ENCODE assay signal across 12 mouse cellular contexts in genomic region chr3:38913488-38914105, GRCm38 (mm10). TPM values are rescaled to one million over a fixed set of nuclear protein-coding genes. Genes with fewer than 3 reads are reported as not detected.
A peak's percentile ranks its signal among the peaks of the same experiment; 100 is the strongest.
DNase-seq lines count a peak whose midpoint lies in the region; ATAC-seq and TF ChIP-seq lines count a peak whose summit lies in the region.
"Had no signal": no experiment of that assay in that cellular context is flagged by ENCODE, and none has a peak within 500 bp of the region (broad histone marks: within the 10 kb centered on the region; RNA-seq: fewer than 3 reads in every experiment).

No protein-coding gene starts in this region.

- no peak overlapping the region for H3K4me3 ChIP-seq in kidney, postnatal 0 days (replicated peaks; ENCODE audit: low read depth, low read length)
- no peak overlapping the region for H3K4me3 ChIP-seq in hindbrain, embryonic 11.5 days (ENCODE audit: low read depth, low read length)
- no peak overlapping the region for H3K4me3 ChIP-seq in midbrain, embryonic 13.5 days (replicated peaks)
- H3K4me3 ChIP-seq in gastrocnemius, adult 2 months = no peak overlapping the region
- H3K4me3 ChIP-seq: heart, embryonic 10.5 days; limb, embryonic 15.5 days had no signal

- peak overlapping the region; percentile 21; the same call in 1 of the 2 replicates for H3K4me2 ChIP-seq in kidney, postnatal 0 days (ENCODE audit: low read length)
- H3K4me2 ChIP-seq in hindbrain, embryonic 11.5 days (replicated peaks; ENCODE audit: low read depth, low read length) = no peak overlapping the region
- no peak overlapping the region for H3K4me2 ChIP-seq in midbrain, embryonic 13.5 days (replicated peaks)
- H3K4me2 ChIP-seq: limb, embryonic 15.5 days; lung, embryonic 14.5 days had no signal

- no peaks in the 10 kb centered on the region for H3K27me3 ChIP-seq in kidney, postnatal 0 days (ENCODE audit: insufficient read depth, low read length)
- H3K27me3 ChIP-seq in hindbrain, embryonic 11.5 days (ENCODE audit: control insufficient read depth, insufficient read depth, low read length) = no peaks in the 10 kb centered on the region
- no peaks in the 10 kb centered on the region for H3K27me3 ChIP-seq in midbrain, embryonic 13.5 days
- H3K27me3 ChIP-seq: limb, embryonic 15.5 days had no signal

- peaks cover 14% of the 10 kb centered on the region; the same call in 1 of the 2 replicates for H3K4me1 ChIP-seq in kidney, postnatal 0 days (replicated peaks; ENCODE audit: insufficient read depth, low read length)
- no peaks in the 10 kb centered on the region; the same call in 1 of the 2 replicates for H3K4me1 ChIP-seq in hindbrain, embryonic 11.5 days (replicated peaks; ENCODE audit: control insufficient read depth, insufficient read depth, low read length)
- peaks cover 34% of the 10 kb centered on the region for H3K4me1 ChIP-seq in midbrain, embryonic 13.5 days (replicated peaks)
- H3K4me1 ChIP-seq: heart, embryonic 10.5 days had no signal

- WGBS in kidney, postnatal 0 days = 21% methylated on average over 11 of the region's 11 CpGs
- 37% methylated on average over 11 of the region's 11 CpGs for WGBS in hindbrain, embryonic 11.5 days
- whole genome bisulfite sequencing in midbrain, embryonic 13.5 days = 18% methylated on average over 11 of the region's 11 CpGs

- no peak for ATAC-seq in kidney, postnatal 0 days (replicated peaks; ENCODE audit: low FRiP score, low read depth)
- ATAC-seq in hindbrain, embryonic 11.5 days (ENCODE audit: low FRiP score) = peak; percentile 63
- peak; percentile 37 for ATAC-seq in midbrain, embryonic 13.5 days

- no peaks in the 10 kb centered on the region for H3K9me3 ChIP-seq in kidney, postnatal 0 days (replicated peaks; ENCODE audit: low read length)
- no peaks in the 10 kb centered on the region for H3K9me3 ChIP-seq in hindbrain, embryonic 11.5 days (ENCODE audit: control insufficient read depth, low read length)
- no peaks in the 10 kb centered on the region for H3K9me3 ChIP-seq in midbrain, embryonic 13.5 days
- H3K9me3 ChIP-seq: heart, embryonic 10.5 days; limb, embryonic 15.5 days had no signal

- H3K9ac ChIP-seq in kidney, postnatal 0 days (ENCODE audit: low read depth, low read length) = no peak overlapping the region
- no peak overlapping the region for H3K9ac ChIP-seq in hindbrain, embryonic 11.5 days (ENCODE audit: low read depth, low read length)
- no peak overlapping the region; the same call in 1 of the 2 replicates for H3K9ac ChIP-seq in midbrain, embryonic 13.5 days (replicated peaks)
- H3K9ac ChIP-seq: limb, embryonic 15.5 days; lung, embryonic 14.5 days had no signal

- TF ChIP-seq CTCF in kidney, postnatal 0 days (IDR thresholded peaks at IDR 0.05; ENCODE audit: low read depth) = no peak
- TF ChIP-seq CTCF in gastrocnemius, adult 2 months (IDR thresholded peaks at IDR 0.05) = no peak

- intact Hi-C loops in gastrocnemius, adult 2 months (cut with DNase I) = no loop called here

- H3K36me3 ChIP-seq in kidney, postnatal 0 days (ENCODE audit: insufficient read depth, low read length) = no peaks in the 10 kb centered on the region
- H3K36me3 ChIP-seq in hindbrain, embryonic 11.5 days (ENCODE audit: control insufficient read depth, insufficient read depth, low read length) = no peaks in the 10 kb centered on the region
- no peaks in the 10 kb centered on the region for H3K36me3 ChIP-seq in midbrain, embryonic 13.5 days
- H3K36me3 ChIP-seq: heart, embryonic 10.5 days; limb, embryonic 15.5 days had no signal

- no peak overlapping the region for H3K27ac ChIP-seq in kidney, postnatal 0 days
- peak overlapping the region; percentile 47; the same call in 1 of the 2 replicates for H3K27ac ChIP-seq in hindbrain, embryonic 11.5 days (ENCODE audit: low read depth, low read length)
- H3K27ac ChIP-seq in midbrain, embryonic 13.5 days = no peak overlapping the region; the same call in 1 of the 2 replicates
- H3K27ac ChIP-seq in gastrocnemius, adult 2 months = no peak overlapping the region
- H3K27ac ChIP-seq: heart, embryonic 10.5 days; limb, embryonic 15.5 days had no signal

- no peak for DNase-seq in kidney, postnatal 0 days (ENCODE audit: low spot score)
- no peak for DNase-seq in kidney, adult 11 months
- no peak for DNase-seq in hindbrain, embryonic 11.5 days (ENCODE audit: low spot score)
- peak; percentile 72 for DNase-seq in retina, postnatal 1 day
- no peak for DNase-seq in gastrocnemius, adult 2 months
- no peak for DNase-seq in liver
- DNase-seq: cerebellum, postnatal 10 days; lung, embryonic 14.5 days had no signal

RNA-seq across cellular contexts. Expression of gene Fat4, which starts 26.9 kb away (rescaled TPM):
- 3.9 and 4.1 TPM in 2 replicates for polyA plus RNA-seq in kidney, postnatal 0 days (2015; fragmentation: Nextera tagmentation; extraction: Ambion mirVana)
- 13.5 and 15.2 TPM in 2 replicates for polyA plus RNA-seq in hindbrain, embryonic 11.5 days (2014; fragmentation: Nextera tagmentation; extraction: Ambion mirVana)
- 6.9 and 7.2 TPM in 2 replicates for polyA plus RNA-seq in midbrain, embryonic 13.5 days (2015; fragmentation: Nextera tagmentation; extraction: Ambion mirVana)
- 1 to 10 TPM; 2.0 to 3.6 TPM for total RNA-seq in gastrocnemius, adult 2 months (2021)
- total RNA-seq: megakaryocyte-erythroid progenitor cell, adult 5-6 weeks had no signal
